Mouse (Mus musculus): ENCODE measurements at regions not wholly inside any gene's neighbourhood (a gene's known extent, or its start where the extent isn't known, plus 50 kb on each side); places are given as distances from the start of the nearest gene placed in this dataset.

GRCm38 (mm10) chr7:124907662-124908296 lies 536.7 kb upstream of the Kdm8 start:
- Histone ChIP-seq H3K4me1 (no peaks in the 10 kb centered on the region), H3K9me3 (no peaks in the 10 kb centered on the region), H3K27me3 (replicated peaks) (no peaks in the 10 kb centered on the region), H3K9ac (no peak overlapping the region), H3K27ac (no peak overlapping the region), H3K4me3 (no peak overlapping the region), H3K4me2 (no peak overlapping the region), H3K36me3 (replicated peaks) (no peaks in the 10 kb centered on the region)
- ATAC-seq (replicated peaks) = no peak
- WGBS = 28% methylated on average over 5 of the region's 5 CpGs

DNA sequence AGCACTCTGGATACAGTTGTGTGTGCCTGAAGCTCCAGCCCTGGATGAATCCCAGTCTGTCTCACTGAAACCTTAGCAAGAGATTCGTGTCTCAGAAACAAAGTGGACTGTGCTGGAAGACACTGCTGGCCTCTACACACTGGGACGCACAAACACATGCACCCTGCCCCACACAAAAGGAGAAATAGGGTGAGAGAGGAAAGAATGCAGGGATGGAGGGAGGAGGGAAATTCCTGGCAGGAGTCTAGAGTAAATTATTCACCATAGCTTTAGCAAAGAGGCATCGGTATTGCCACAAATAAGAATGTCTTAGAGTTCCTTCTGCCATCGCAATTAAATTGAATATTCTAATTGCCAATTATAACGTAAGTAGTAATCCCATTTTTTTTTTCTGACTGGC lies 530.4 kb upstream of the Kdm8 start:
- no peaks in the 10 kb centered on the region for H3K9me3 ChIP-seq
- no peak overlapping the region for H3K9ac ChIP-seq
- no peak overlapping the region for H3K4me3 ChIP-seq
- no peaks in the 10 kb centered on the region for H3K36me3 ChIP-seq (replicated peaks)
- H3K4me2 ChIP-seq = no peak overlapping the region
- H3K27me3 ChIP-seq (replicated peaks) = no peaks in the 10 kb centered on the region
- no peaks in the 10 kb centered on the region for H3K4me1 ChIP-seq
- no peak for ATAC-seq (replicated peaks)
- no peak overlapping the region for H3K27ac ChIP-seq
- 71% methylated on average over 5 of the region's 5 CpGs for WGBS

DNA sequence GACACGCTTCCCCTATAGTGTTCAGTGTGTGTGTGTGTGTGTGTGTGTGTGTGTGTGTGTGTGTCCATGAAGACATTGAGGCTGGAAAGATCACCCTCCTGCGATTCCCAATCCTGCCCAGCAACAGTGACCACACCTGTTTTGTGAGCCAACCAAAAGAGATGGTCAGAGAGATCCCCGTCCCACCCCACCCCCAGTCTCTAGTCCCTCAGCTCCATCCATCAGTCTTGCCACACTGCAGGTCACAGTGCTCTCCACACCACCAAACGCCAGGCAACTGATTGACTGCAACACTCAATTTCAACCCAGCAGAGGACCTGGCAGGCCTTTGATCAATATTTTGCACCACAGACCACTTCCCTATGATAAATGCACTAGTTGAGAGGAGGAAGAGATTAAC lies 530.0 kb upstream of the Kdm8 start:
- no peaks in the 10 kb centered on the region for H3K36me3 ChIP-seq (replicated peaks)
- ATAC-seq (replicated peaks) = no peak
- 75% methylated on average over 4 of the region's 4 CpGs for WGBS
- no peak overlapping the region for H3K9ac ChIP-seq
- no peak overlapping the region for H3K27ac ChIP-seq
- no peaks in the 10 kb centered on the region for H3K27me3 ChIP-seq (replicated peaks)
- no peak overlapping the region for H3K4me2 ChIP-seq
- no peaks in the 10 kb centered on the region for H3K4me1 ChIP-seq
- H3K4me3 ChIP-seq = no peak overlapping the region
- H3K9me3 ChIP-seq = no peaks in the 10 kb centered on the region

GRCm38 (mm10) chr7:124914972-124915371 lies 529.5 kb upstream of the Kdm8 start:
- no peaks in the 10 kb centered on the region for H3K9me3 ChIP-seq
- H3K4me3 ChIP-seq = no peak overlapping the region
- H3K36me3 ChIP-seq (replicated peaks) = no peaks in the 10 kb centered on the region
- H3K4me1 ChIP-seq = no peaks in the 10 kb centered on the region
- no peaks in the 10 kb centered on the region for H3K27me3 ChIP-seq (replicated peaks)
- H3K9ac ChIP-seq = no peak overlapping the region
- no peak overlapping the region for H3K27ac ChIP-seq
- no peak for ATAC-seq (replicated peaks)
- WGBS = 69% methylated on average over 6 of the region's 6 CpGs
- no peak overlapping the region for H3K4me2 ChIP-seq

- H3K27ac ChIP-seq = no peak overlapping the region
- WGBS = 78% methylated on average over 5 of the region's 5 CpGs
- H3K9ac ChIP-seq = no peak overlapping the region
- H3K36me3 ChIP-seq (replicated peaks) = no peaks in the 10 kb centered on the region
- ATAC-seq (replicated peaks) = no peak
- no peaks in the 10 kb centered on the region for H3K9me3 ChIP-seq
- H3K4me1 ChIP-seq = no peaks in the 10 kb centered on the region
- no peak overlapping the region for H3K4me3 ChIP-seq
- H3K4me2 ChIP-seq = no peak overlapping the region
- H3K27me3 ChIP-seq (replicated peaks) = no peaks in the 10 kb centered on the region
Measured at GRCm38 (mm10) chr7:124915637-124916036, 528.8 kb upstream of the Kdm8 start.

- Histone ChIP-seq H3K4me2 (no peak overlapping the region), H3K4me3 (no peak overlapping the region), H3K9me3 (no peaks in the 10 kb centered on the region), H3K27ac (no peak overlapping the region), H3K9ac (no peak overlapping the region), H3K36me3 (replicated peaks) (no peaks in the 10 kb centered on the region), H3K27me3 (replicated peaks) (no peaks in the 10 kb centered on the region), H3K4me1 (no peaks in the 10 kb centered on the region)
- ATAC-seq (replicated peaks) = no peak
- 59% methylated on average over 5 of the region's 5 CpGs for WGBS
Measured at GRCm38 (mm10) chr7:124917606-124918120, 526.8 kb upstream of the Kdm8 start.

GRCm38 (mm10) chr7:124922806-124923205 lies 521.7 kb upstream of the Kdm8 start:
- Histone ChIP-seq H3K4me1 (no peaks in the 10 kb centered on the region), H3K9ac (no peak overlapping the region), H3K27me3 (replicated peaks) (no peaks in the 10 kb centered on the region), H3K27ac (no peak overlapping the region), H3K36me3 (replicated peaks) (no peaks in the 10 kb centered on the region), H3K4me2 (no peak overlapping the region), H3K9me3 (no peaks in the 10 kb centered on the region), H3K4me3 (no peak overlapping the region)
- WGBS = 89% methylated on average over 7 of the region's 7 CpGs
- ATAC-seq (replicated peaks) = no peak

GRCm38 (mm10) chr7:124933573-124933972 lies 510.9 kb upstream of the Kdm8 start:
- Histone ChIP-seq H3K36me3 (replicated peaks) (no peaks in the 10 kb centered on the region), H3K4me1 (no peaks in the 10 kb centered on the region), H3K27me3 (replicated peaks) (no peaks in the 10 kb centered on the region), H3K9ac (no peak overlapping the region), H3K4me2 (no peak overlapping the region), H3K4me3 (no peak overlapping the region), H3K27ac (no peak overlapping the region), H3K9me3 (no peaks in the 10 kb centered on the region)
- 87% methylated on average over 3 of the region's 3 CpGs for WGBS
- no peak for ATAC-seq (replicated peaks)

DNA sequence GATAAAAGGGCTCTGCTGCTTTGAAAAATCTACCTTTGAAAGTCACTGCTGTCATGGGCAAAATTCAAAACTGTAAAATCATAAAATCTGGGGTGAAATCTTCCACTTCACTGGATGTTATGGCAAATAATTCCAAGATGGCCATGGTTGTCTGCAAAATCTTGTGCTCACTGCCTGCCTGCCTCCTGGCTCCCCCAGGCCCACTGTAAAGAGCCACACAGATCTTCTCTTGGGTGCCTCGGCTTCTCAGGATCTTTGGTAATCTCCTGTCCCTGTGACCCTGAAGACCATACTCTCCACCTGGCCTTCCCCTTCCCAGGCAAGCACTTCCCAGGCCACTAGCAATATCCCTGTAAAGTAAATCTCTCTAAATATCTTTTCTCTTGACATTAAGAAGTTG lies 505.1 kb upstream of the Kdm8 start:
- H3K9me3 ChIP-seq = no peaks in the 10 kb centered on the region
- no peak overlapping the region for H3K9ac ChIP-seq
- peaks cover 6% of the 10 kb centered on the region; the same call in 1 of the 2 replicates for H3K4me1 ChIP-seq
- no peaks in the 10 kb centered on the region for H3K36me3 ChIP-seq (replicated peaks)
- WGBS = 89% methylated on average over 1 of the region's 1 CpGs
- H3K27ac ChIP-seq = no peak overlapping the region
- ATAC-seq (replicated peaks) = no peak
- no peak overlapping the region for H3K4me2 ChIP-seq
- no peaks in the 10 kb centered on the region for H3K27me3 ChIP-seq (replicated peaks)
- H3K4me3 ChIP-seq = no peak overlapping the region

DNA sequence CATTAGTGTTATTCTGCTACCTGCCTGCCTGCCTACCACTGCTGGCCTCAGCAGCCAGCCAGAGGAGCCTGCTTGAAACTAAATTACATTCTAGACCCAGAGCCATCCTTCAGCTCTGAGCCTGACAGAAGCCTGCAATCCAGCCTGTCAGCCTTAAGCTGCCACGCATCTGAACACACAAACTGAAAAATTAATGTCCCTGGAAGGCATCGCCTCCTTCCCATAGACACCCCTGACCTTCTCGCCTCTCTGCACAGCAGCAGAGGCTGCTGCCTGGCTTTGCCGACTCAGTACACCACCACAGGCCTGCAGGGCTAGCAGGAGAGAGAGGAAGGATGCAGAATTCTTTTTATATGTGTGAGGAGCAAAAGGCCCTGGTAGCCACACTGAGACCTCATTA lies 502.9 kb upstream of the Kdm8 start:
- no peaks in the 10 kb centered on the region for H3K9me3 ChIP-seq
- H3K4me1 ChIP-seq = peaks cover 6% of the 10 kb centered on the region; the same call in 1 of the 2 replicates
- H3K27me3 ChIP-seq (replicated peaks) = no peaks in the 10 kb centered on the region
- H3K4me2 ChIP-seq = no peak overlapping the region
- no peak overlapping the region for H3K9ac ChIP-seq
- H3K4me3 ChIP-seq = no peak overlapping the region
- H3K27ac ChIP-seq = peak overlapping the region; percentile 23
- 70% methylated on average over 4 of the region's 4 CpGs for WGBS
- no peaks in the 10 kb centered on the region for H3K36me3 ChIP-seq (replicated peaks)
- 0 out of 2 replicates have a peak, but pooled peaks have one; percentile 48 for ATAC-seq (replicated peaks)

- no peak overlapping the region for H3K4me2 ChIP-seq
- 0 out of 2 replicates have a peak, but pooled peaks cover 5% of the 10 kb centered on the region for H3K9me3 ChIP-seq
- H3K4me1 ChIP-seq = peaks cover 5% of the 10 kb centered on the region; the same call in 1 of the 2 replicates
- no peak for ATAC-seq (replicated peaks)
- no peak overlapping the region for H3K4me3 ChIP-seq
- no peaks in the 10 kb centered on the region for H3K27me3 ChIP-seq (replicated peaks)
- H3K9ac ChIP-seq = no peak overlapping the region
- no peak overlapping the region for H3K27ac ChIP-seq
- WGBS = 55% methylated on average over 1 of the region's 1 CpGs
- H3K36me3 ChIP-seq (replicated peaks) = no peaks in the 10 kb centered on the region
Measured at GRCm38 (mm10) chr7:124946424-124946823, 498.1 kb upstream of the Kdm8 start.

DNA sequence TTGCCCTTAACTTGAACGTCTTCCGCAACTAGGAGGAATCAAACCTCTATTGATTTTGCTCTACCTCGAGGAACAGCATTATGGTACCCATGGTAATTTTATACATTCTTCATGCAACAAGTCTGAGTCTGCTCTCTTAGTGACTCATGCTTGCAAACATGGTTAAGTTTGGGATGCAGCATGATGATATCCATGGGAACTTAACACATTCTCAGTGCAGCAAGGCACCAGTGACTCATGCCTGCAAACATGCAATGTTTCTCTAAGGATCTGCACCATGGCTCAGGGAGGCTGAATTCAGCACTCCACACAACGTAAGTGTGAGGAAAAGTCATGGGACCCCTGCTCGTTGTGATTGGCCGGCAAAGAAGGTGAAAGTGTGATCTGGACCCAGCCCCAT lies 487.1 kb upstream of the Kdm8 start:
- ATAC-seq (replicated peaks) = no peak
- no peak overlapping the region for H3K9ac ChIP-seq
- 85% methylated on average over 6 of the region's 6 CpGs for WGBS

GRCm38 (mm10) chr7:124974870-124975488 lies 469.5 kb upstream of the Kdm8 start:
- H3K4me3 ChIP-seq = no peak overlapping the region

More for the DNA sequence above, 487.1 kb upstream of the Kdm8 start:
- no peaks in the 10 kb centered on the region for H3K9me3 ChIP-seq
- H3K36me3 ChIP-seq (replicated peaks) = no peaks in the 10 kb centered on the region
- no peak overlapping the region for H3K4me2 ChIP-seq
- no peaks in the 10 kb centered on the region for H3K4me1 ChIP-seq
- H3K27me3 ChIP-seq (replicated peaks) = no peaks in the 10 kb centered on the region
- H3K4me3 ChIP-seq = no peak overlapping the region
- no peak overlapping the region for H3K27ac ChIP-seq

More at GRCm38 (mm10) chr7:124974870-124975488, 469.5 kb upstream of the Kdm8 start:
- H3K9ac ChIP-seq = no peak overlapping the region
- no peaks in the 10 kb centered on the region for H3K9me3 ChIP-seq
- H3K27ac ChIP-seq = no peak overlapping the region
- no peaks in the 10 kb centered on the region for H3K27me3 ChIP-seq (replicated peaks)
- no peaks in the 10 kb centered on the region for H3K4me1 ChIP-seq
- no peak for ATAC-seq (replicated peaks)
- 60% methylated on average over 5 of the region's 5 CpGs for WGBS
- no peak overlapping the region for H3K4me2 ChIP-seq
- no peaks in the 10 kb centered on the region for H3K36me3 ChIP-seq (replicated peaks)
